Mouse (Mus musculus): ENCODE data around the gene Abcb4. TPM values are rescaled to one million over a fixed set of nuclear protein-coding genes. Genes with fewer than 3 reads are reported as not detected.
"Not testable (repeated sequence)": the region's sequence is repeated elsewhere in the genome, so short reads cannot be mapped to it uniquely, and the experiment has no call there.

The Abcb4 gene
- total RNA-seq, 1 experiment: not detected

DNA sequence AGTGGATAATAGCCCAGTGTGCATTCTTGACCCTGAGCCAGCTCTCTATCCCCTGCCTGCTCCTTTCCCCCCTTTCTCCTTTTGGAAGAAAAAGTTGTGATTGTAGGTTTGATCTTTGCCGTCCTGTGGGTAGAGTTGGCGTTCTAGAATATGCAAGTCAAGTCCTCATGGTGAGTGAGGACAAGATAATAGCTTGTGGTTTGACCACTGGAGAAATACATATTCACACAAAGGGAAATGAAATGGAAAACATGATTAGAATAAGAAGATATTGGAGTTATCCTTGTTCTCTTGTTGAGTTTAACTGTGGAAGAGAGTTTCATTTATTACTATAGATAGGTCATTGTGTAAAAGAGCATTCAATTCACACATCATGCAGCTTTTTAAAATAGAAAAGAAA is 22.9 kb downstream of the Abcb4 start:
- in situ Hi-C loops (cut with MboI; ENCODE audit: low sequenced_read_pairs in 2 of 2, unreplicated experiment in 2 of 2): no loop called here
- H3K9me3 ChIP-seq (ENCODE audit: control insufficient read depth, insufficient read depth, low read depth, low read length): no peaks in the 10 kb centered on the region
- no peak for DNase-seq (ENCODE audit: low read depth, low spot score)
- H3K36me3 ChIP-seq (ENCODE audit: control insufficient read depth, insufficient read depth, low read length, poor library complexity, severe bottlenecking): no peaks in the 10 kb centered on the region
- H3K4me3 ChIP-seq (ENCODE audit: insufficient read depth in 1 of 2, low read depth in 1 of 2, low read length in 2 of 2, poor library complexity in 1 of 2, severe bottlenecking in 1 of 2): no peak overlapping the region
- H3K4me1 ChIP-seq (ENCODE audit: control insufficient read depth in 2 of 2, insufficient read depth in 2 of 2, low read length in 2 of 2, poor library complexity in 1 of 2): no peaks in the 10 kb centered on the region
- TF ChIP-seq ZC3H11A (IDR thresholded peaks at IDR 0.05; ENCODE audit: borderline replicate concordance, low read depth, low read length) (no peak), MAFK (IDR thresholded peaks at IDR 0.05; ENCODE audit: insufficient read depth, low read depth, low read length) (no peak), HCFC1 (IDR thresholded peaks at IDR 0.05; ENCODE audit: borderline replicate concordance, insufficient read depth, low read length) (no peak), ZNF384 (IDR thresholded peaks at IDR 0.05; ENCODE audit: low read depth, low read length) (no peak), CHD2 (IDR thresholded peaks at IDR 0.05; ENCODE audit: low read depth, low read length) (no peak)
- H3K27ac ChIP-seq (ENCODE audit: insufficient read depth, low read depth, low read length, poor library complexity, severe bottlenecking): no peak overlapping the region
- H3K9ac ChIP-seq (ENCODE audit: insufficient read depth, low read depth, low read length, poor library complexity, severe bottlenecking): no peak overlapping the region

DNA sequence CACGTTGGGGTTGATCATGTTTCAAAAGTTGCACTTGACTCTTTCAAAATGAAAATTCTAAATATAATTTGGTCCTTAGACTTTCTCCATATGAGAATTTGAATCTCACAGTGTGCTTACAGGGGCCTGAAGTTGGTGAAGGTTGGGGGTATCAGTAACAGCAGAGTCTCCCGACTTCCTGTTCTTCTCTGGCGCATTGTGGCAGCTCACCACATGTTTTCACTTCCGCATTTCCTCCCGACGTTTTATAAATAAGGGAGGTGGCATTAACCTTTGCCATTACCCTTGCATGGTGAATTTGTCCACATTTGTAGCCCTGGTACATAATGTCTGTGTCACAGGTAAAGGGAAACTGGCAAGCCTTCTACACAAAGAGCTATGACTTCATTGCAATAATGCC is 23.6 kb downstream of the Abcb4 start:
- Histone ChIP-seq H3K9ac (ENCODE audit: insufficient read depth, low read depth, low read length, poor library complexity, severe bottlenecking) (no peak overlapping the region), H3K36me3 (ENCODE audit: control insufficient read depth, insufficient read depth, low read length, poor library complexity, severe bottlenecking) (no peaks in the 10 kb centered on the region), H3K9me3 (ENCODE audit: control insufficient read depth, insufficient read depth, low read depth, low read length) (no peaks in the 10 kb centered on the region), H3K4me1 (ENCODE audit: control insufficient read depth in 2 of 2, insufficient read depth in 2 of 2, low read length in 2 of 2, poor library complexity in 1 of 2) (no peaks in the 10 kb centered on the region), H3K4me3 (ENCODE audit: insufficient read depth in 1 of 2, low read depth in 1 of 2, low read length in 2 of 2, poor library complexity in 1 of 2, severe bottlenecking in 1 of 2) (no peak overlapping the region), H3K27ac (ENCODE audit: insufficient read depth, low read depth, low read length, poor library complexity, severe bottlenecking) (no peak overlapping the region)
- TF ChIP-seq ZNF384 (IDR thresholded peaks at IDR 0.05; ENCODE audit: low read depth, low read length) (no peak), HCFC1 (IDR thresholded peaks at IDR 0.05; ENCODE audit: borderline replicate concordance, insufficient read depth, low read length) (no peak), CHD2 (IDR thresholded peaks at IDR 0.05; ENCODE audit: low read depth, low read length) (no peak), MAFK (IDR thresholded peaks at IDR 0.05; ENCODE audit: insufficient read depth, low read depth, low read length) (no peak), ZC3H11A (IDR thresholded peaks at IDR 0.05; ENCODE audit: borderline replicate concordance, low read depth, low read length) (no peak)
- in situ Hi-C loops (cut with MboI; ENCODE audit: low sequenced_read_pairs in 2 of 2, unreplicated experiment in 2 of 2): no loop called here
- DNase-seq (ENCODE audit: low read depth, low spot score): no peak

DNA sequence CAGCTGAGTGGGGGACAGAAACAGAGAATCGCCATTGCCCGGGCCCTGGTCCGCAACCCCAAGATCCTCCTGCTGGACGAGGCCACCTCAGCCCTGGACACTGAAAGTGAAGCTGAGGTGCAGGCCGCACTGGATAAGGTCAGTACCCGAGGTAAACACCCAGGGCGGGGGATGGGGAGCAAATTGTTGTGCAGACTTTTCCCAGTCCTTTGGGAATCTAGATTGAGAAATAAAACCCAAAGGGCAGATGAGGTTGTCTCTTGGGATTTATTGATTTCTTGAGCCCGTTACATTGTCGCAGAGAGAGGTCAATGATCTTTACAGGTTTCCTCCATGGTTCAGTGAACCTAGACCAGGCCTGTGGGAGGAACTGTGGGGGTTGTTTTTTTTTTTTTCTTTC is 34.9 kb downstream of the Abcb4 start:
- H3K36me3 ChIP-seq (ENCODE audit: control insufficient read depth, insufficient read depth, low read length, poor library complexity, severe bottlenecking): no peaks in the 10 kb centered on the region; the same call in 1 of the 2 replicates
- no peak for TF ChIP-seq CHD2 (IDR thresholded peaks at IDR 0.05; ENCODE audit: low read depth, low read length)
- TF ChIP-seq ZC3H11A (IDR thresholded peaks at IDR 0.05; ENCODE audit: borderline replicate concordance, low read depth, low read length): no peak
- no peak for TF ChIP-seq MAFK (IDR thresholded peaks at IDR 0.05; ENCODE audit: insufficient read depth, low read depth, low read length)
- TF ChIP-seq ZNF384 (IDR thresholded peaks at IDR 0.05; ENCODE audit: low read depth, low read length): no peak
- no peak for TF ChIP-seq HCFC1 (IDR thresholded peaks at IDR 0.05; ENCODE audit: borderline replicate concordance, insufficient read depth, low read length)
- no peaks in the 10 kb centered on the region for H3K4me1 ChIP-seq (ENCODE audit: control insufficient read depth in 2 of 2, insufficient read depth in 2 of 2, low read length in 2 of 2, poor library complexity in 1 of 2)
- in situ Hi-C loops (cut with MboI; ENCODE audit: low sequenced_read_pairs in 2 of 2, unreplicated experiment in 2 of 2): no loop called here
- H3K4me3 ChIP-seq (ENCODE audit: insufficient read depth in 1 of 2, low read depth in 1 of 2, low read length in 2 of 2, poor library complexity in 1 of 2, severe bottlenecking in 1 of 2): no peak overlapping the region
- H3K27ac ChIP-seq (ENCODE audit: insufficient read depth, low read depth, low read length, poor library complexity, severe bottlenecking): no peak overlapping the region
- no peak overlapping the region for H3K9ac ChIP-seq (ENCODE audit: insufficient read depth, low read depth, low read length, poor library complexity, severe bottlenecking)
- DNase-seq (ENCODE audit: low read depth, low spot score): no peak
- no peaks in the 10 kb centered on the region for H3K9me3 ChIP-seq (ENCODE audit: control insufficient read depth, insufficient read depth, low read depth, low read length)

DNA sequence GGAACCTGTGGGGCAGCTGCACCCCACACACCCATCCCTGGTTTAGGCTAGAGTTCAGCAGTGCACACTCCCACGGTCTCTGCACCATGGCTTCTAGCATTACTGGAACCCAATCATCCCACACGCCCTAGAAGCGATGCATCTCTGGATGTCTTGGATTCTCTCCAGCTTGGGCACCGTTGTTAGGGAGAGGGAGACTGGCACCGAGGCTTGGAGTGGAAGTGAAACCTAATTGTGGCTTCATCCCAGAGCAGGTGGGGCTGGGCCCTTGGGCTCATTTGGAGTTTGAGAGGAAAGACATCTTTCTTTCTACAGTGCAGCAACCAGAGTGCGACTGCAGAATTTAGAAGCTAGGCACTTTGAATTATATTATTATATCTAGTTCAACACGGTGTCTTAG is 44.4 kb downstream of the Abcb4 start:
- DNase-seq (ENCODE audit: low read depth, low spot score): no peak
- H3K9ac ChIP-seq (ENCODE audit: insufficient read depth, low read depth, low read length, poor library complexity, severe bottlenecking): no peak overlapping the region
- no peaks in the 10 kb centered on the region for H3K9me3 ChIP-seq (ENCODE audit: control insufficient read depth, insufficient read depth, low read depth, low read length)
- H3K27ac ChIP-seq (ENCODE audit: insufficient read depth, low read depth, low read length, poor library complexity, severe bottlenecking): no peak overlapping the region
- H3K36me3 ChIP-seq (ENCODE audit: control insufficient read depth, insufficient read depth, low read length, poor library complexity, severe bottlenecking): no peaks in the 10 kb centered on the region
- TF ChIP-seq ZC3H11A (IDR thresholded peaks at IDR 0.05; ENCODE audit: borderline replicate concordance, low read depth, low read length) (no peak), HCFC1 (IDR thresholded peaks at IDR 0.05; ENCODE audit: borderline replicate concordance, insufficient read depth, low read length) (no peak), ZNF384 (IDR thresholded peaks at IDR 0.05; ENCODE audit: low read depth, low read length) (no peak), MAFK (IDR thresholded peaks at IDR 0.05; ENCODE audit: insufficient read depth, low read depth, low read length) (no peak), CHD2 (IDR thresholded peaks at IDR 0.05; ENCODE audit: low read depth, low read length) (no peak)
- in situ Hi-C loops (cut with MboI; ENCODE audit: low sequenced_read_pairs in 2 of 2, unreplicated experiment in 2 of 2): no loop called here
- H3K4me1 ChIP-seq (ENCODE audit: control insufficient read depth in 2 of 2, insufficient read depth in 2 of 2, low read length in 2 of 2, poor library complexity in 1 of 2): no peaks in the 10 kb centered on the region
- H3K4me3 ChIP-seq (ENCODE audit: insufficient read depth in 1 of 2, low read depth in 1 of 2, low read length in 2 of 2, poor library complexity in 1 of 2, severe bottlenecking in 1 of 2): no peak overlapping the region

DNA sequence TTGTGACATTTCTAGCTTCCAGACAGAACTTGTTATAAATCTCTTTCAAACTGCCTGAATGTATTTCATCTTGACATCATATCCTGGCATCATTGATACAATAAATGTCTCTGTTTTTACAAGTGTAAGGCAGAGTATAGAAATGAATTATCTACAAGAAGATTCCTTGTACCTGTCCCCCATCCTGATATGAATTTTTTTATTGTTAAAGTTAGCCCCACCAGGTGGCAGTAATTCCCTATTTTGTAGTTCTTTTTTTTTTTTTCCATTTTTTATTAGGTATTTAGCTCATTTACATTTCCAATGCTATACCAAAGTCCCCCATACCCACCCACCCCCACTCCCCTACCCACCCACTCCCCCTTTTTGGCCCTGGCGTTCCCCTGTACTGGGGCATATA is 47.7 kb downstream of the Abcb4 start:
- H3K9ac ChIP-seq (ENCODE audit: insufficient read depth, low read depth, low read length, poor library complexity, severe bottlenecking); H3K4me3 ChIP-seq (ENCODE audit: insufficient read depth in 1 of 2, low read depth in 1 of 2, low read length in 2 of 2, poor library complexity in 1 of 2, severe bottlenecking in 1 of 2); H3K36me3 ChIP-seq (ENCODE audit: control insufficient read depth, insufficient read depth, low read length, poor library complexity, severe bottlenecking); H3K4me1 ChIP-seq (ENCODE audit: control insufficient read depth in 2 of 2, insufficient read depth in 2 of 2, low read length in 2 of 2, poor library complexity in 1 of 2); in situ Hi-C loops (cut with MboI; ENCODE audit: low sequenced_read_pairs in 2 of 2, unreplicated experiment in 2 of 2); DNase-seq (ENCODE audit: low read depth, low spot score); H3K9me3 ChIP-seq (ENCODE audit: control insufficient read depth, insufficient read depth, low read depth, low read length); H3K27ac ChIP-seq (ENCODE audit: insufficient read depth, low read depth, low read length, poor library complexity, severe bottlenecking): not testable (repeated sequence)
- 0 out of 2 replicates have a peak, but pooled peaks have one; percentile 24 for TF ChIP-seq ZNF384 (IDR thresholded peaks at IDR 0.05; ENCODE audit: low read depth, low read length)
